Mouse (Mus musculus) thymus, postnatal 25 days (tissue): ENCODE measurements around the gene Tmcc2.
"Not testable (repeated sequence)": the region's sequence is repeated elsewhere in the genome, so short reads cannot be mapped to it uniquely, and the experiment has no call there.

Experiments used
- DNase-seq: peaks from one replicate; pipeline ENCODE4 v3.0.0; 2022

Tmcc2 gene

GRCm38 (mm10) chr1:132366937-132367336, 24.1 kb downstream of the Tmcc2 start:
- no peak for DNase-seq

GRCm38 (mm10) chr1:132366235-132366634, 24.8 kb downstream of the Tmcc2 start:
- DNase-seq: no peak

GRCm38 (mm10) chr1:132365645-132366044, 25.4 kb downstream of the Tmcc2 start:
- DNase-seq: no peak

- no peak for DNase-seq
Observed at GRCm38 (mm10) chr1:132364896-132365557, 26.1 kb downstream of the Tmcc2 start.

- DNase-seq: no peak
Observed at GRCm38 (mm10) chr1:132364388-132364787, 26.7 kb downstream of the Tmcc2 start.

GRCm38 (mm10) chr1:132361959-132362358, 29.1 kb downstream of the Tmcc2 start:
- no peak for DNase-seq

GRCm38 (mm10) chr1:132356841-132357240, 34.2 kb downstream of the Tmcc2 start:
- DNase-seq: no peak

- peak; percentile 80 for DNase-seq
Observed at GRCm38 (mm10) chr1:132355841-132356242, 35.2 kb downstream of the Tmcc2 start.

- DNase-seq: no peak
Observed at GRCm38 (mm10) chr1:132355162-132355601, 35.9 kb downstream of the Tmcc2 start.

GRCm38 (mm10) chr1:132354234-132354633, 36.8 kb downstream of the Tmcc2 start:
- no peak for DNase-seq

- no peak for DNase-seq
Observed at GRCm38 (mm10) chr1:132353389-132353788, 37.7 kb downstream of the Tmcc2 start.

- DNase-seq: no peak
Observed at GRCm38 (mm10) chr1:132351058-132351457, 40.0 kb downstream of the Tmcc2 start.

- DNase-seq: not testable (repeated sequence)
Observed at GRCm38 (mm10) chr1:132349601-132350000, 41.5 kb downstream of the Tmcc2 start.

- not testable (repeated sequence) for DNase-seq
Observed at GRCm38 (mm10) chr1:132349049-132349448, 42.0 kb downstream of the Tmcc2 start.

- DNase-seq: no peak
Observed at GRCm38 (mm10) chr1:132348401-132348800, 42.7 kb downstream of the Tmcc2 start.

GRCm38 (mm10) chr1:132346951-132347350, 44.1 kb downstream of the Tmcc2 start:
- no peak for DNase-seq

- DNase-seq: no peak
Observed at GRCm38 (mm10) chr1:132346134-132346851, 44.8 kb downstream of the Tmcc2 start.

- DNase-seq: no peak
Observed at GRCm38 (mm10) chr1:132345514-132345913, 45.6 kb downstream of the Tmcc2 start.

- DNase-seq: no peak
Observed at GRCm38 (mm10) chr1:132343656-132344055, 47.4 kb downstream of the Tmcc2 start.

- DNase-seq: no peak
Observed at GRCm38 (mm10) chr1:132343191-132343590, 47.9 kb downstream of the Tmcc2 start.

GRCm38 (mm10) chr1:132342518-132342917, 48.6 kb downstream of the Tmcc2 start:
- DNase-seq: no peak

GRCm38 (mm10) chr1:132341731-132342501, 49.2 kb downstream of the Tmcc2 start:
- DNase-seq: peak; percentile 73

GRCm38 (mm10) chr1:132338027-132338660, 52.9 kb downstream of the Tmcc2 start:
- no peak for DNase-seq
